Mouse (Mus musculus) thymus, postnatal 14 days (tissue): ENCODE measurements around the gene C3ar1.

ENCODE experiments used
- DNase-seq: peaks from one replicate; pipeline ENCODE4 v3.0.0; 2021

The C3ar1 gene

DNA sequence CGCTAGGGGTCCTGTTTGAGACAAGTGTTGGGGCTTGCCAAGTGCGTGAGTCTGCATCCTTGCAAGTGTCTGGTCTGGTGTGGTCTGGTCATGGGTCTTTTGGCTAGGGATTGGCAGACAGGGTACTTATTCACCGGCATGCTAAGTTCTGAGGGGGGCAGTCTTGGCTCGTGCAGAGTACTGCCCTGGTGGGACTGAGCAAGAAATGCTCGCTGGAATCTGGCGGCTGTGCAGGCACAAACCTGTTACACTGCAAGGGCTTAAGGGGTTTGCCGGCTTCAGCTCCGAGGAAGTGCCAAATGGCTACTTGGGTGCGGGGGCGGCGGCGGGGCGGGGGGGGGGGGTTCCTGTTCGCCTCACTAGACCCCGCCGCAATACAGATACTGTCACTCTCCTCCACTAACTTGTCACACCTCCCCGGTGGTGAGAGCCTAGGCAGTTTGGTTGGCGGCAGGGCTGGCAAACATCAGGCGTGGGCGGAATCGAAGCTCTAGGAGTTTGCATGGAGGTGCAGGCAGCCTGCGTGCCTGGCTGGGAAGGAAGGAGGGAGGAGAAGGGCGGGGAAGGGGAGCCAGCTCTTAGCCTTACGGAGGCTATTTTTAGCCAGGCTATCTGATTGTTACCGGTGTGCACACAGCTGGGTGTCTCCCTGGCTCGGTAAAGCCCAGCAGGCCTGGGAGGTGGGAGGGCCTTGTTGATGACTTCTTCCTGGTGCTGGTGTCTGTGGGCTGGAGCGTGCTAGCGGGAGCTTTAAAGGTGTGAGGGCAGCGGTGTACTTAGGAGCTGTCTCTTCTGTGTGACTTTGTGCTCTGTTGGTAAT lies 29.8 kb downstream of the C3ar1 start:
- DNase-seq, result peak; percentile 63

DNA sequence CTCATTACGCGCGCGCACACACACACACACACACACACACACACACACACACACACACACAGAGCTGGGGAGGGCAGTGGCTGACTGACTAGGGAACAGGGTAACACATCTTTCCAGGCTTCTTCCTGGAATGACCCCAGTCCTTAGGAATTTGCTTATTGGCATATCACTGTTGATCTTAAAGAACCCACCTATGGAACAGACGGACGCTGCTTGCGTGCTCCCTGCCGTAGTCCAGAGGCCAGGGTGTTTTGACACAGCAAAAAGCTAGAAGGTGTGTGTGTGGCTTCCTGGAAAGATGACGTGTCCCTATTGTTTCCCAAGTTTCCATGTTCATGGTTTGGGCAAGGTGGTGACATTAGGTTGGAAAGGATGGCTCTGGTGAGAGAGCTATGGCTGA lies 30.8 kb downstream of the C3ar1 start:
- no peak for DNase-seq

DNA sequence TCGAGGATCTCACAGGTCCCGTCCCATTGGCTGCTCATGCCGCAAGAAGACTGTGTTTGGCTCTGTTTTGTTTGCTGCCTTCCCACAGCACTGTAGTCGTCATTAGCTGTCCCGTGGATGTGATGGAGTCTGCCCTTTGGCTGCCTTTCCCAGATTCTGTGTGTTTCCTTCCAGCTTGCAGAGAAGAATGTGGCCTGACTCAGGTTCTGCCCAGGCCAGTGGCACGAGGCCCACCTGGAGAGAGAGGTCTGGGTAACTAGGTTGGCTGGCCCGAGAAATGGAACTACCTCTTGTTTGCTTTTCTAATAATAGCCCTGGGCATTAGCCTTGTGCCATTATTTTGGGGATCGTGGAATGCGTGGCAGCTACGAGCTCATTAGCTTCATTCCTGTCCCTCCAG lies 31.9 kb downstream of the C3ar1 start:
- no peak for DNase-seq

DNA sequence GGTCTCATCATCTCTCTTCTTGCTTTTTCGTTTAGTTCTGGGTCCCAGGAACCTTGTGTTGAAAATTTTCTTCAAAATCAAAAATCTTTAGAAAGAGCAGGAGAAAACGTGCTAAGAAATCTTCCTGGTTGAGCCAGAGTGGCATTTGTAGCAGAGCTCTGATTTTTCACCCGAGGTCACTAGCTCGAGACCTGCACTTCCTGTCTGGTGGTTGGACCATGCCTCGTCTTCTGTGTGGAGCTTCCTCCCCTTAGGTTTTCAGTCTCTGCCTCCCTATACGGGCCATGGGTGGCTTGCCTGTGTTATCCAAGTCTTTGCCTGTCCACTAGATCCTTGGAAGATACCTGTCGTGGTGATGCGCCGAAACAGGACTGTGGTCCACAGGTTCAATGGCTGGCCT lies 34.1 kb downstream of the C3ar1 start:
- DNase-seq, result no peak

DNA sequence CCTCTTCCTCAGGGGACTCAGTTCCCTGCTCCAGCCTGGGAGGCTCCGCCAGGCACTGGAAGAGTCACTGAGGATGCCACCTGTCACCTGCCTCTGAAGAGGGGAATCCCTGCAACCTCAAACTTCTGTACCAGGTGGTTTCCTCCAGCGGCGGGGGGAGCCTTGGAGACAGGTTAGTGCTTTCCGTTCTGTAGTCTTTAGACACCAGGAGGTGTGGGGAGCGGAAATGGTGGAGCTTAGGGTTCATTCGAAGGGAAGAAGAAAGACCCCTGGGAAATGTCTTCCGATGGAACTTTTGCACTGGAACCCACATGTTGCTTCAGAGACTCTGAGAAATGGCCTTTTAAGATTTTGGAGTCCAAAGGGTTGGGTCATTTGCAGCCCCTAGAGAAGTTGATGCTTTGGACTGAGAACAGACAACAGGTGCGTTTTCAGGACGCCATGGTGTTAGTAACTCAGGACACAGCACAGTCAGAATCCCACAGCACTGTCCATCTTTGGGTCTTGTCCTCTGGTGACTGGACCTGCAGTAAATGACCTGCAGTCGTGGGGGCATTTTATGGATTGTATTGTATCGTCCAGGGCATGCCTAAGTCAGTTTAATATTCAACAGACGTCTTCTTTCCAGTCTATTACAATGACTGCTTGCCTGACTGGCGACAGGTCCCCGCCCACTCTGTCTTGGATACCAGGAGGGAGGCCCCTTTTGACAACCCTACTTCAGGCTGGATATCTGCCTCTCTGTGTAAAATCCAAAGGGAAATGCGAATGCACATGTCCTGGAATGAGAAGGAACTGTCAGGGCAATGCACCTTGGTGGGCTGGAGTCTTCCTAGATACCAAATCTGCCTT lies 34.9 kb downstream of the C3ar1 start:
- peak; percentile 74 for DNase-seq

DNA sequence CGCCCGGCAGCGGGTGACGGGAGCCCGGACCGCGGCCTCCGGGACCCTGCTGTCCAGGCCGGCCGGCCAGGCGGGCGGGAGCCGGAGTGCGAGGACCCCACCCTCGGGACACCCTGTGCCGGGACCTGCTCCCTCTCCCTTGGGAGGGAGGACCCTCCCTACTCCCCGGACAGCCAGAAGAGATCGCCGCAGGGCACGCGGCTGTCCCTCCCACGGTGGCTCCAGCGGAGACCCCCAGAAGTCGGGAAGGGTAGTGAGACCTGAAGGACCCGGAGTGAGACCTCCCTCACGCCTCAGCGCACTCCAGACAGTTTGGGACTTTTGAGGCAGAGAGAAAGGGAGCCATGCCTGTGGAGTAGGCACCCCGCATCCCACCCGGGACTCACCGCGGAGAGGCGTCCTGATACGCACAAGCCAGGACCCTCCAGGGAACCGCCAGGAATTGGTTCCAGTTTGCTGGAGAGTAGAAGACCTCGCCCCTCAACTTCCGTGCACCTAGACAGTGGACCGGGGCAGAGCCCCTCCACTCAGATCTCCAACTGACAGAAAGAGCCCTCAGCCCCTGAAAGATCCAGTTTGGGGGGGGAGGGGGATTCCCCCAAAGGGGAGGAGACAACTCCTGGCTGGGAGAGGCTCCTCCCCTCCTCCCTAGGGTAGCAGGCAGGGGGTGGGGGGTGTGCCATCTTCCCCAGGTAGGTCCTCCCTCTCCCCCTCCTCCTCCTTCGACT lies 35.7 kb downstream of the C3ar1 start:
- DNase-seq, result peak; percentile 71

DNA sequence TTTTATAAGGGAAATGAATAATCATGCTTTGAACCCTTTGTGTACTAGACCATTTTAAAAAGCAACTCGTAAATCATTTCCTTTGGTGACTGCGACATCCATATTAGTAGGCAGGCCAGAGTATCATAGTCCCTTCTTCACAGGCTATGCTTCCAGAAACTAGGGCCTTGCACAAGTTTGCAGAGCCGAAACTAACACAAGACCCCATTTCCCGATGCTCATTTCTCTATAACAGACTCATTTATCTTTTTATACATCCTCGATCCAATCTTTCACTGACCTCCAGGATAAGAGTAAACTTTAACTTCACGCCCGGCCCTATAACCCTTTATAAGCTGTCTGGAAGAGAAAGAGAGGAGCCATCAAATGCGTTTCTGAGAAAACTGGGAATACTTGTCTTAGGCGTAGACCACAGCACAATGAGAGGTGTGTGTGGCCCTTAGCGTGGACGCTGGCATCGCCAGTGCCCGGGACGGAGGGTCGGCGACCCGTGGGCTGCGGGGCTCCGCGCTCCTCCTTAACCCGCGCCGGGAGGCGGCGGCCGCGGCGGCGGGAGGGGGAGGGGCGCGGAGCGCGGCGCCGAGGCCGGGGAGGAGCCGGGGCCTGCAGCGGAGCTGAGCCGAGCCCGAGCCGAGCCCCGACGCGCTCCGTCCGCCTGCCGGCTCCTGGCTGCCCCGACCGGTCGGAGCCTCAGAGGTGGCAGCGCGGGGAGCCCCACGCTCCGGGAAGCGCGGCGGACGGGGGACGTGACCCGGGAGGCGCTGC lies 36.5 kb downstream of the C3ar1 start, which contains the start of gene Foxj2:
Gene Foxj2, plus strand, starts transcription at position 609 of the 765 bp plus-strand sequence.
- DNase-seq, result peak; percentile 84

DNA sequence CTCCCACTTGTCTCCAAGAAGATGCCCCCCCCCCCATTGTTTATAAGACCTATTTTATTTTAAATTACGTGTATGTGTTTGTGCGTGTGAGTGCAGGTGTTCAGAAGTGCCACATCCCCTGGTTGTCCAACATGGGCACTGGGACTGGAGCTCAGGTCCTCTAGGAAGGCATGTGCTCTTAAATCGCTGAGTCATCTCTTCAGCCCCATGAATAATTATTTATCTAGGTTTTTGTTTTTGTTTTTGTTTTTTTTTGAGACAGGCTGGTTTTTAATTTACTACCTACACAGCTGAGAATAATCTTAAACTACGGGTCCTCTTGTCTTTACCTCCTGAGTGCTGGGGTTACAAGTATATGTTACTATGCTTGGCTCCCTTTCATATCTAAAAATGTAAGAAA lies 42.3 kb downstream of the C3ar1 start:
- no peak for DNase-seq

DNA sequence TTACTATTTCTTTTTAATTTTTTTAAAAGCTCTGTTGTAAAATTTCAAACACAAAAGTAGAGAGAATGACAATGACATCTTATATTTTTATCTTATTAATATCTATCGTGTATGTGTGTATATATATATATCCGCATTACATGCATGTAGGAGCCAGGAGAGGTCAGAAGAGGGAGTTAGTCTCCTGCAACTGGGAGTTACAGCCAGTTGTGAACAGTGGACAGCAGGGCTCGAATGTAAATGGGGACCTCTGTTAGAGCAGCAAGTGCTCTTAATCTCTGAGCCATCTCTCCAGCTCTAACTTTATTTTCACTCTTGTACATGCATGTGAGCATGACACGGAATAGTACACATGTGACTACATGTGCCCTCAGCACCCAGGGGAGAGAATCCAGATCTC lies 43.2 kb downstream of the C3ar1 start:
- DNase-seq, result no peak

DNA sequence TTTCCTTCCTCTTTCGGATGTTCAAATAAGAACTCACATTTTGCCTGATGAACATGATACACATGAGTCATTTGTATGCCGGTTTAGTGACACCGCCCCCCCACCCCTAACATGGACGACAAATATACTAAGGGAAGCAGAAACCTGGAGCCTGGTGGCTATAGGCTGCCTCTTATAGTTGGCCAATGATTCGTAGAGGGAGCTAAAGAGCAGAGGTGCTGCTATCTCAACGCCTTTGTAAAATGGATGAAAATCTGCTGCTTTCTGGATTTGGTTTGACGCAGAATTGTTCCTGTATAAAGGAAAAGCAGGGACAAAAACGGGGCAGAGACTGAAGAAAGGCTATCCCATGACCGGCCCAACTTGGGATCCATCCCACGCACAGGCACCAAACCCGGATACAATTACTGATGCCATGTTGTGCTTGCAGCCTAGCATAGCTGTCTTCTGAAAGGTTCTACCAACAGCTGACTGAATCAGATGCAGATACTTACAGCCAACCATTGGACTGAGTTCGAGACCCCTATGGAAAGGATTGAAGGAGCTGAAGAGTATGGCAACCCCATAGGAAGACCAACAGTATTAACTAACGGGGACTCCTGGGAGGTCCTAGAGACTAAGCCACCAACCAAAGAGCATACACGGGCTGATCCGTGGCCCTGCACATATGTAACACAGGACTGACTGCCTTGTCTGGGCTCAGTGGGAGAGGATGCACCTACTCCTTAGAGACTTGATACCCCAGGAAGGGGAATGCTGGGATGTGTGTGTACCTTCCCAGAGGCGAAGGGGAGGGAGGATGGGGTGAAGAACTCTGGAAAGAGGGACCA lies 44.0 kb downstream of the C3ar1 start:
- DNase-seq, result peak; percentile 72

DNA sequence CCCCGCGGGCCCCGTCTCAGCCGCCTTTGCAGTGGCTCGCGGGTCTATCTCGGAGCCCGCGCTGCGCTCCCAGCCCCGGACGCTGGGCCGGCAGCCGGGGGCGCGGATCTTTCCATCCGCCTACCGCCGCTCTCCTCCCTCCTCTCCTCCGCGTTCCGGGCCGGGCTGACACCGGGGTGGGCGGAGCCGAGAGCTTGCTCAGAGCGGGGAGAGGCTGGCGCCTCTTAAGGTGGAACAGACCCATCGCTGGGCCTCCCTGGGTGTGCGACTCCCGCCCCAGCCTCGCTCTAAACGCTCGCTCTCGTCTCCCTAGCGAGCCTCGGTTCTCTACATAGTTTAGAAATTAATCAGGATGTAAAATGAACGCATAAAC lies 44.7 kb downstream of the C3ar1 start:
- DNase-seq, result peak; percentile 98

DNA sequence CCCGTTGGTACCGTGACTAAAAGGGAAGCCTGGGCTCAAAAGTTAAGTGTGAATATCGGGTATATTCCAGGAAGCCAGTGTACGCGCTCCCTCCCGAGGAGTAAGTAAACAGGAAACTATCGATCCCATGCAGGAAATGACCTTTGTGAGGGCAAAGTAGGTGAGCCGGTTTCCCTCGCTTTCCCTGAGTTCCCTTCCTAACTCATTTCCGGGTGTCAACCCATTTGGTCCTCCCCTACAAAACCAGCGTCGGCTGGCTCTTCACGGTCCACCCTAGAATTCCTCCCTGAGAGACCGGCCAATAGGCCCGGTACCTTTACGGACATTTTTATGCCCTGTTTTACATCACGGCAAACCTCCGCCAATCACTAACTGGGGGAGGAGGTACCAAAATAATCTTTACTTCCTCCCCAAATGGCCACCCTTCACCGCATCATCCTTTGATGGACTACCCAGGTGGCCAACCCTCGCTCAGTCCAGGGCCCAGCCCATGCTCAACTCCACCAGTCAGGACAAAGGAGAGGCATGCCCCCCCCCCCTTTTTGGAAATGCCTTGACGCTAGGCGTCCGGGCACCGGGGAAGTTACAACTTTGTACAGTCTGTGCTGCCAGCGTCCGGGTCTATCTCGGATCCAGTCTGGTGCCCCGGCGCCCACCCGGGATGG lies 45.2 kb downstream of the C3ar1 start:
- peak; percentile 88 for DNase-seq

DNA sequence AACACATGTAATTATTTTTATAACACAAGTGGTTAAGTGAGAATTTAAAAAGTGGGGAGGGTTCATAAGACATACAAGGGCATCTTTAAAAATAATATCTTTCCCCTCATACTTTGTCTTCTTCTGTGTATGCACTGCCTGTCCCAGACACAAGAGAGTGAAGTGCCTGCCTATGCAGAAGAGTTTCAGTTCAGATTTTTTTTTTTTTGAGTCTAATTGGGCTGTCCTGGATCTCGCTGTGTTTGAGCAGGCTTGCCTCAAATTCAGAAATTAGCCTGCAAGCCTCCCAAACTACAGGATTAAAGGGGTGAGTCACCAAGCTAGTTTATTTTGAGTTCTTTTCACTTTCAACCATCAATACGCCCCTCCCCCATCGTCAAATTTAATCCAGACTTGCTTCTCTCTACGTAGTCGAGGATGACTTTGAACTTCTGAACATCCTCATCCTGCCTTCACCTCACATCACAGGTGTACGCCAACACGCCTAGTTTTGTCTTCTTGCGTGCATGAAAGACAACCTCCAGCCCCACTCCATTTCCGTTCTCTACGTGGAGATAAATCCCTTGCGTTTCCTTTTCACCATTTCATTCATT lies 45.8 kb downstream of the C3ar1 start:
- peak; percentile 77 for DNase-seq

DNA sequence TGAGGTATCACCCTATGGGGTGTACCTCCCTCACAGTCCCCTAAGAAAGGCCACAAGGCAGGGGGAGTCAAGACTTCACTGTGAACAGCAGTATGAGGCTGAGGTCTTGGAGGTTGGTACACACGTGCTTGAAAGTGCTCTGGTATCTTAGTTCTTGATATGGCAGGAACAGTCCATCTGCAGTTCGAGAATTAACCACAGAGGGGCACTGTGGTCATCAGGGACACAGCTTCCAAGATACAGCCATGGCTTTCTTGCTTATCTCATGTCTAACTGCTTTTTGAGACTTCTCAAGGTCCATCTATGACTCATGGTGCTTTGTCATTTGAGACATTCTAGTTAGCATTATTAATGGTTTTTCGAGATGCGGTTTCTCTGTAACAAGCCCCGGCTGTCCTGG lies 51.5 kb downstream of the C3ar1 start:
- peak; percentile 82 for DNase-seq

DNA sequence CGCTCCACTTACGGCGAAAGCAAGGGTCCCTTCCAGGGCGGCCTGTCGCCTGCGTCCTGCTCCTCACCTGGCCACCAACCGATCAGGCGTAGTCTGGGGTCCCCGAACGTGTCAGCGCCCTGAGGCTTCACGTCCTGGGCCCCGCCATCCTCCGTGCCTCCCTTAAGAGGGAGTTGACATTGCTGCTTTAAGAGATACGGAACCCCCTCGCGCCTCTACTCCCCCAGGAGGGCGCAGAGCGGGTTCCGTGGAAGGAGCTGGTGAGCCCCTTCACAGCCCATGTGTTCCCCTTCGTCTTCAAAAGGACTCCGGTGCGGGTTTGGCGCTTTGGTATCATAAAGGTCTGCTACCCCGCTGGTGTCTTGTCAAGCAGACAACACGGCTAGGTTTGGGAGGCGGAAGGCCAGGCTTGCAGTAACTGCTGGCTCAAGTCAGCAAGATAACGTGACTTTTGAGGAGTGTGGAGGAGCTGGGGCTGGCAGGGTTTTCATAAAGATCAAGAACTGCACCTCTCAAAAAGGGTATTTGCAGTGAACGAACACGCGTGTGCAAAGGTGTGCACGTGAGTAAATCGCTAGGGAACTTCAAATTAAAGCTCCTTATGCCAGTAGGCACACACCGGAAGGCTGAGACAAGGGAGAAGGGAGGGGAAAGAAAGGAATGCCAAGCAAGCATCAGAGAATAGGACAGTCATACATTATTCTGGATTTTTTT lies 54.0 kb downstream of the C3ar1 start:
- peak; percentile 68 for DNase-seq

DNA sequence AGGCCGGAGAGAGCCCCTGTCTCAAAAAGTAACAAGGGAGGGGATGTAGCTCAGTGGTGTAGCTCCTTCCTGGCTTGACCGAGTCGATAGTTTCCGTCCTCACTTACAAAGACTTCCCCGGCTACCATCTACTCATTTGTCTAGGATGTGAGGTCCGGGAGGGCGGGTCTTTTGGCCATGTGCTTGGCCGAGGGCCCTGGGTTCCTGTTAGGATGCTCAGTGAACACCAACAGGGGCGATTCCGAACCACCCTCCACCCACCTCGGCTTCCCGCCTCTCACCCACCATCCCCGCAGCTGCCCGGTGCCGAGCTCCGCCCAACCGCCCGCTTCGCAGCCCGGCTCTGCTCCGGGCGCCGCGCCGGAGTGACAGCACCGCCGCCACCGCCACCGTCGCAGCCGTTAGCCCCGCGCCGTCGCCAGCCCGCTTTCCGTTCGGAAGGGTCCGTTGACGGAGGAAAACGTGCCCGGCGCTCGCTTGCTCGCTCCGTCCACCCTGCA lies 54.6 kb downstream of the C3ar1 start, which contains the start of gene Slc2a3:
Gene Slc2a3, minus strand, starts transcription at position 340 of the 500 bp plus-strand sequence.
- peak; percentile 60 for DNase-seq

DNA sequence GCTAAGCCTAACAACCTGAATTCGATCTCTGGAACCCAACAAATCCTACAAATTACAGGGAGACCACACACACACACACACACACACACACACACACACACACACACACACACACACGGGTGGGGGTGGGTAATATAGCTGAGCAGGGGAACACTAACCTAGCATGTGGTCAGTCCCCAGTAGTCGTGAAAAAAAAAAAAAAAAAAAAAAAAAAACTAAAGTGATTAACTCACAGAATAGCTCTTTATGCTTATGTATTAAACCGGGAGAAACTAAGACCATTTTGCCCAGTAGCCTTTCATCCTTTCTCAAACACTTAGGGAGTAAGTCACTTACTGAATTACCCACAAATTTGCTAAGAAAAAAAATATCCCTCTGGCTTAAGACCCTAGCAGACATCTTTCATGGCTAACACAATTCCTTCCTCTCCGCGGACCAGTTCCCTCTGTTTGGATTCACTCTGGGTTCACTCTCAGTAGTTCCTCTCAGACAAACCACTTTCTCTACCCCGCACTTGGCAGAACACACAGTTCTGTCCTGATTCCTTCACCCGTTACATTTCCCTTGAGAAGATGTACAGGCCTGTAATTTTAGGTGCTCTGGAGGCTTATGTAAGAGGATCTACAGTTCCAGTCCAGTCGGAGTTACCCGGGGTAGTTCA lies 55.2 kb downstream of the C3ar1 start:
- DNase-seq, result no peak
